Comparison of ENCODE assay signal across 8 mouse cellular contexts in genomic region chr8:83972150-83973120, GRCm38 (mm10). TPM values are rescaled to one million over a fixed set of nuclear protein-coding genes. Genes with fewer than 3 reads are reported as not detected.
DNase-seq lines count a peak whose midpoint lies in the region; ATAC-seq and TF ChIP-seq lines count a peak whose summit lies in the region.

Gene Prkaca, plus strand, starts transcription at chr8:83972993.

- H3K4me3 ChIP-seq in forebrain, embryonic 10.5 days, result peak within 1 kb of the TSS; percentile 96
- H3K4me3 ChIP-seq in heart, embryonic 15.5 days, result peak within 1 kb of the TSS; percentile 96
- peak within 1 kb of the TSS; percentile 73 to 84 for H3K4me3 ChIP-seq in liver, embryonic 14.5 days (ENCODE audit: insufficient read depth in 1 of 2, low read depth in 2 of 2, low read length in 2 of 2)
- peak within 1 kb of the TSS; percentile 94 for H3K4me3 ChIP-seq in neural tube, embryonic 11.5 days (ENCODE audit: low read depth, low read length)
- peak within 1 kb of the TSS; percentile 91 for H3K4me3 ChIP-seq in stomach, postnatal 0 days (ENCODE audit: low read depth, low read length)

- DNase-seq in CD8-positive naive resting alpha-beta T cell, adult 2 months (ENCODE audit: low read depth in 2 of 2, low spot score in 2 of 2), result peak; percentile 95
- peak; percentile 95 for DNase-seq in c-Kit-positive CD71-negative TER-119-negative erythroid progenitor cells, embryonic 14.5 days (ENCODE audit: low read depth)
- peak; percentile 99 for DNase-seq in forebrain, embryonic 10.5 days (ENCODE audit: extremely low spot score, low spot score)
- DNase-seq in kidney, postnatal 25 days, result peak; percentile 97 to 100
- peak; percentile 97 to 98 (median 98) for DNase-seq in liver, embryonic 14.5 days (ENCODE audit: low read depth in 3 of 3, low spot score in 3 of 3)
- peak; percentile 99 for DNase-seq in neural tube, embryonic 11.5 days (ENCODE audit: low spot score)
- peak; percentile 98 for DNase-seq in stomach, postnatal 0 days (ENCODE audit: low spot score)

- peak within 1 kb of the TSS; percentile 88 for H3K27ac ChIP-seq in forebrain, embryonic 10.5 days
- peak within 1 kb of the TSS; percentile 86 for H3K27ac ChIP-seq in heart, embryonic 15.5 days
- peak within 1 kb of the TSS; percentile 24 for H3K27ac ChIP-seq in liver, embryonic 14.5 days
- peak within 1 kb of the TSS; percentile 64 for H3K27ac ChIP-seq in neural tube, embryonic 11.5 days (ENCODE audit: low read depth, low read length)
- H3K27ac ChIP-seq in stomach, postnatal 0 days (replicated peaks), result peak within 1 kb of the TSS; percentile 78

- H3K9me3 ChIP-seq in forebrain, embryonic 10.5 days, result no peaks in the 10 kb centered on the region
- H3K9me3 ChIP-seq in heart, embryonic 15.5 days (replicated peaks), result no peaks in the 10 kb centered on the region
- H3K9me3 ChIP-seq in liver, embryonic 14.5 days (ENCODE audit: control insufficient read depth, low read length), result no peaks in the 10 kb centered on the region
- H3K9me3 ChIP-seq in neural tube, embryonic 11.5 days (ENCODE audit: control insufficient read depth, low read length), result no peaks in the 10 kb centered on the region
- no peaks in the 10 kb centered on the region for H3K9me3 ChIP-seq in stomach, postnatal 0 days (ENCODE audit: control insufficient read depth, low read length)

- no peaks in the 10 kb centered on the region for H3K27me3 ChIP-seq in forebrain, embryonic 10.5 days (ENCODE audit: poor library complexity, severe bottlenecking)
- H3K27me3 ChIP-seq in heart, embryonic 15.5 days, result no peaks in the 10 kb centered on the region
- H3K27me3 ChIP-seq in liver, embryonic 14.5 days (ENCODE audit: control insufficient read depth, insufficient read depth, low read length), result no peaks in the 10 kb centered on the region
- no peaks in the 10 kb centered on the region for H3K27me3 ChIP-seq in neural tube, embryonic 11.5 days (ENCODE audit: control insufficient read depth, insufficient read depth, low read length)
- H3K27me3 ChIP-seq in stomach, postnatal 0 days (ENCODE audit: control insufficient read depth, insufficient read depth, low read length), result no peaks in the 10 kb centered on the region

- WGBS in forebrain, embryonic 10.5 days, result 1% methylated on average over 91 of the region's 94 CpGs
- WGBS in heart, embryonic 15.5 days, result under 1% methylated on average over 69 of the region's 94 CpGs
- under 1% methylated on average over 89 of the region's 94 CpGs for WGBS in liver, embryonic 14.5 days (ENCODE audit: insufficient replicate concordance)
- under 1% methylated on average over 82 of the region's 94 CpGs for WGBS in neural tube, embryonic 11.5 days
- under 1% methylated on average over 64 of the region's 94 CpGs for WGBS in stomach, postnatal 0 days

- ATAC-seq in heart, embryonic 15.5 days (replicated peaks; ENCODE audit: insufficient number of reproducible peaks, insufficient read depth, low FRiP score, low read depth), result peak; percentile 98
- ATAC-seq in liver, embryonic 14.5 days (ENCODE audit: insufficient read depth), result peak; percentile 99
- peak; percentile 100 for ATAC-seq in neural tube, embryonic 11.5 days (ENCODE audit: insufficient read depth, low FRiP score, low TSS enrichment)
- peak; percentile 99 for ATAC-seq in stomach, postnatal 0 days (ENCODE audit: low FRiP score, low TSS enrichment)

- H3K4me1 ChIP-seq in forebrain, embryonic 10.5 days, result peaks cover 39% of the 10 kb centered on the region
- H3K4me1 ChIP-seq in heart, embryonic 15.5 days (replicated peaks), result peaks cover 42% of the 10 kb centered on the region
- H3K4me1 ChIP-seq in liver, embryonic 14.5 days (replicated peaks; ENCODE audit: control insufficient read depth in 2 of 2, insufficient read depth in 2 of 2, low read length in 1 of 2), result peaks cover 0 to 17% of the 10 kb centered on the region in 2 experiments; a peak in 3 of 4 replicates
- H3K4me1 ChIP-seq in neural tube, embryonic 11.5 days (ENCODE audit: control insufficient read depth, insufficient read depth, low read length), result peaks cover 11% of the 10 kb centered on the region
- H3K4me1 ChIP-seq in stomach, postnatal 0 days (replicated peaks; ENCODE audit: control insufficient read depth, insufficient read depth), result peaks cover 3% of the 10 kb centered on the region; the same call in 1 of the 2 replicates

- no peak for TF ChIP-seq EP300 in liver, embryonic 14.5 days (IDR thresholded peaks at IDR 0.05; ENCODE audit: low read depth)
- TF ChIP-seq EP300 in stomach, postnatal 0 days (optimal IDR thresholded peaks at IDR 0.05), result peak; percentile 22

- peaks cover 42% of the 10 kb centered on the region for H3K36me3 ChIP-seq in forebrain, embryonic 10.5 days (replicated peaks)
- H3K36me3 ChIP-seq in heart, embryonic 15.5 days, result peaks cover 14% of the 10 kb centered on the region; the same call in 1 of the 2 replicates
- H3K36me3 ChIP-seq in liver, embryonic 14.5 days (replicated peaks; ENCODE audit: control insufficient read depth, insufficient read depth, low read depth), result peaks cover 34% of the 10 kb centered on the region
- peaks cover 2% of the 10 kb centered on the region for H3K36me3 ChIP-seq in neural tube, embryonic 11.5 days (ENCODE audit: control insufficient read depth, insufficient read depth, low read length)
- no peaks in the 10 kb centered on the region; the same call in none of the 2 replicates for H3K36me3 ChIP-seq in stomach, postnatal 0 days (ENCODE audit: control insufficient read depth, insufficient read depth, low read length)

- no peak for TF ChIP-seq CTCF in liver, embryonic 14.5 days (IDR thresholded peaks at IDR 0.05; ENCODE audit: low read depth)
- no peak for TF ChIP-seq CTCF in stomach, postnatal 0 days (IDR thresholded peaks at IDR 0.05; ENCODE audit: low read depth)

- H3K9ac ChIP-seq in heart, embryonic 15.5 days, result peak within 1 kb of the TSS; percentile 97
- peak within 1 kb of the TSS; percentile 75 for H3K9ac ChIP-seq in liver, embryonic 14.5 days (replicated peaks)
- H3K9ac ChIP-seq in neural tube, embryonic 11.5 days (ENCODE audit: low read length), result peak within 1 kb of the TSS; percentile 81
- peak within 1 kb of the TSS; percentile 89 for H3K9ac ChIP-seq in stomach, postnatal 0 days (ENCODE audit: low read length)

- H3K4me2 ChIP-seq in heart, embryonic 15.5 days, result peak within 1 kb of the TSS; percentile 88
- peak within 1 kb of the TSS; percentile 99 for H3K4me2 ChIP-seq in liver, embryonic 14.5 days (ENCODE audit: low read depth)
- H3K4me2 ChIP-seq in neural tube, embryonic 11.5 days (ENCODE audit: low read depth), result peak within 1 kb of the TSS; percentile 95
- peak within 1 kb of the TSS; percentile 99 for H3K4me2 ChIP-seq in stomach, postnatal 0 days (replicated peaks; ENCODE audit: low read depth)

RNA-seq across cellular contexts. Expression of gene Prkaca, which starts in this region (rescaled TPM):
- 148 and 158 TPM in 2 replicates for polyA plus RNA-seq in forebrain, embryonic 10.5 days (2016; fragmentation: Nextera tagmentation; extraction: Ambion mirVana)
- polyA plus RNA-seq in heart, embryonic 15.5 days (2015; fragmentation: Nextera tagmentation; extraction: Ambion mirVana), result 246 and 260 TPM in 2 replicates
- 19.9 and 24.8 TPM in 2 replicates for polyA plus RNA-seq in liver, embryonic 14.5 days (2012; rRNA removed)
- 30.6 and 34.0 TPM in 2 replicates for polyA plus RNA-seq in liver, embryonic 14.5 days (2014; fragmentation: Nextera tagmentation; extraction: Ambion mirVana)
- 154 and 171 TPM in 2 replicates for polyA plus RNA-seq in neural tube, embryonic 11.5 days (2014; fragmentation: Nextera tagmentation; extraction: Ambion mirVana)
- polyA plus RNA-seq in stomach, postnatal 0 days (2015; fragmentation: Nextera tagmentation; extraction: Ambion mirVana), result 62.4 and 63.1 TPM in 2 replicates

Comparison
In these comparisons a context has a peak if more than half of its experiments do, and no peak if none do; other contexts are left out.
1. Peak in every context shown above with its lines: DNase-seq, ATAC-seq, H3K4me3 ChIP-seq and H3K27ac ChIP-seq.
2. H3K27ac ChIP-seq: peak in every context shown above with its lines; median percentile 88 in forebrain, embryonic 10.5 days; 86 in heart, embryonic 15.5 days; 78 in stomach, postnatal 0 days; 64 in neural tube, embryonic 11.5 days; 24 in liver, embryonic 14.5 days.